Mouse (Mus musculus) stomach, postnatal 0 days (tissue): ENCODE results near the gene Traf3ip1.

Source experiments
- CTCF ChIP-seq: IDR thresholded peaks from 2 replicates; pipeline ENCODE4 v1.5.1; 2016; ENCODE audit warnings: antibody characterized with exemption, low read depth, mild to moderate bottlenecking, moderate library complexity
- EP300 ChIP-seq: optimal IDR thresholded peaks from 2 replicates; pipeline ENCODE3; 2016; ENCODE audit warnings: antibody characterized with exemption

- TF ChIP-seq EP300 = no peak
- no peak for TF ChIP-seq CTCF
Observed at GRCm38 (mm10) chr1:91482616-91483211, 11.7 kb upstream of the Traf3ip1 start.
